Mouse (Mus musculus): ENCODE results near the gene Tmem203.

- TF ChIP-seq CTCF (IDR thresholded peaks at IDR 0.05; ENCODE audit: borderline replicate concordance, insufficient read depth, low read depth, low read length) (0 out of 2 replicates have a peak, but pooled peaks have one; percentile 16), POLR2A (IDR thresholded peaks at IDR 0.05; ENCODE audit: borderline replicate concordance, insufficient read depth, low read length) (0 out of 2 replicates have a peak, but pooled peaks have one; percentile 32)
These were observed 33.6 kb downstream of the Tmem203 start for GRCm38 (mm10) chr2:25288734-25289345.

All from cerebellum, adult 2 months (tissue).